Mouse (Mus musculus) bone marrow macrophage, adult 2 months (primary cell): ENCODE measurements around the gene Il12rb2.

Experiments
- CTCF ChIP-seq: IDR thresholded peaks from 2 replicates; pipeline ENCODE4 v1.5.1; 2012; ENCODE audit warnings: low read depth, mild to moderate bottlenecking, low read length, moderate library complexity
- POLR2A ChIP-seq: IDR thresholded peaks from 2 replicates; pipeline ENCODE4 v1.6.1; 2012; ENCODE audit warnings: mild to moderate bottlenecking, low read depth, low read length, borderline replicate concordance

DNA sequence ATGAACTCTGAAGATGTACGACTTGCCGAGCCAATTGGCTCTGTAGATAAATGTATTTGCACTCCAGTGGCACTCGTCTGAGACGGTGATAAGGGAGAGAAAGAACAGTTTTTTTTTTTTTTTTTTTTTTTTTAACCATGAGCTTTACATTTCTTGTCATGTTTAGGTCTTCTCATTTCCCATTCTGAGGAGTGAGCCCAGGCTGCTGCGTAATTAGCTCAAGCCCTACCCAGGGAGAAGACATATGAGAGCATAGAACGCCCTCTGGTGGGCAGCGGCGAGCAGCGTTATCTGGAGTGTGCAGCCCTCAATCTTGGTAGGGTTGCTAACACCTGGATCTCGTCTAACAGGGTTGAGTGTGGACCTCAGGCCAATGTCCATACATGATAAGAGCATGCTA lies 57.5 kb downstream of the Il12rb2 start:
- peak; percentile 54; the same call in 1 of the 2 replicates for TF ChIP-seq CTCF
- no peak for TF ChIP-seq POLR2A
